Mouse (Mus musculus) neural tube, embryonic 12.5 days (tissue): ENCODE measurements around the gene Tap2. TPM values are rescaled to one million over a fixed set of nuclear protein-coding genes. Genes with fewer than 3 reads are reported as not detected.
"Not testable (repeated sequence)": the region's sequence is repeated elsewhere in the genome, so short reads cannot be mapped to it uniquely, and the experiment has no call there.

Experiments used
- ATAC-seq: fragments of 200-750 bp; cut with Nextera tagmentation; 2 replicates; pipeline ENCODE4 v1.8.0; 2017; ENCODE audit warnings: low read depth, mild to moderate bottlenecking, moderate TSS enrichment, moderate library complexity; ENCODE audit not compliant: low FRiP score
- H3K27ac ChIP-seq: fragments of 300-500 bp; sonication (generic); 2 replicates; pipeline ENCODE4 v1.5.1; 2016
- H3K27me3 ChIP-seq: fragments of 300-500 bp; sonication (generic); replicated peaks from 2 replicates; pipeline ENCODE4 v1.6.1; 2016; ENCODE audit warnings: mild to moderate bottlenecking
- H3K36me3 ChIP-seq: fragments of 300-500 bp; sonication (generic); 2 replicates; pipeline ENCODE4 v1.6.1; 2016; ENCODE audit warnings: mild to moderate bottlenecking
- H3K4me1 ChIP-seq: fragments of 300-500 bp; sonication (generic); 2 replicates; pipeline ENCODE4 v1.6.1; 2016
- H3K4me2 ChIP-seq: fragments of 300-500 bp; sonication (generic); replicated peaks from 2 replicates; pipeline ENCODE4 v1.6.1; 2016; ENCODE audit warnings: mild to moderate bottlenecking
- H3K4me3 ChIP-seq: fragments of 300-500 bp; sonication (generic); 2 replicates; pipeline ENCODE4 v1.5.1; 2016
- H3K9ac ChIP-seq: fragments of 300-500 bp; sonication (generic); 2 replicates; pipeline ENCODE4 v1.6.1; 2016; ENCODE audit warnings: mild to moderate bottlenecking
- H3K9me3 ChIP-seq: fragments of 300-500 bp; sonication (generic); 2 replicates; pipeline ENCODE4 v1.6.1; 2016; ENCODE audit warnings: mild to moderate bottlenecking
- WGBS: fragments of 180-500 bp; shearing (Covaris S2); methylation state at CpG from one replicate; pipeline ENCODE4 v1.1.7; 2016; 5-methylcytosine and 5-hydroxymethylcytosine counted together
- polyA plus RNA-seq: library from polyadenylated mRNA; unstranded; fragments of >200 nt; fragmentation: Nextera tagmentation; extraction: Ambion mirVana; gene quantifications from 2 replicates; pipeline ENCODE4 v1.2.1, GENCODE M21; 2016

Gene Tap2
- polyA plus RNA-seq, 1 experiment from 2014 or later: 0.89 TPM

DNA sequence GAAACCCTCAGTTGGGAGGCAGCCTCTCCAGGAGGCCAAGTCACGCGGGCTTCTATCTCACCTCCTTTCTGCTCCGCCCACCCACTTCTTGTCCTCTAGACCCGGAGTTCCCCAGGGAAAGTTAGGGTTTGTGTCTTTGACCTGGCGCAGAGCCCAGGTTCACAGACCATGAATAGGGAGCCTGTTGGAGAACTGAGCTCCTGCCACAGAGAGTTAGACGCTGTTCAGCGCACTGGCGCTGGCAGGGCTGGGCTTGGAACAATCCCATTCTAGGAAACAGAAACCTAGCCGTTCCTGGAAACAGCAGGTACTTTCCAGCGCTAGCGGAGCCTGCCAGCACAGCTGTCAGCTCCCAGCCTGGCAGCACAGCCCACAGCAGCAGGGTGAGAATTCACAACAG is 15.3 kb downstream of the Tap2 start:
- Histone ChIP-seq H3K4me2 (no peak overlapping the region), H3K9me3 (no peaks in the 10 kb centered on the region), H3K4me1 (no peaks in the 10 kb centered on the region), H3K27ac (no peak overlapping the region), H3K27me3 (peaks cover 22% of the 10 kb centered on the region), H3K4me3 (no peak overlapping the region), H3K9ac (no peak overlapping the region), H3K36me3 (no peaks in the 10 kb centered on the region)
- no peak for ATAC-seq
- 88% methylated on average over 11 of the region's 11 CpGs for whole genome bisulfite sequencing

DNA sequence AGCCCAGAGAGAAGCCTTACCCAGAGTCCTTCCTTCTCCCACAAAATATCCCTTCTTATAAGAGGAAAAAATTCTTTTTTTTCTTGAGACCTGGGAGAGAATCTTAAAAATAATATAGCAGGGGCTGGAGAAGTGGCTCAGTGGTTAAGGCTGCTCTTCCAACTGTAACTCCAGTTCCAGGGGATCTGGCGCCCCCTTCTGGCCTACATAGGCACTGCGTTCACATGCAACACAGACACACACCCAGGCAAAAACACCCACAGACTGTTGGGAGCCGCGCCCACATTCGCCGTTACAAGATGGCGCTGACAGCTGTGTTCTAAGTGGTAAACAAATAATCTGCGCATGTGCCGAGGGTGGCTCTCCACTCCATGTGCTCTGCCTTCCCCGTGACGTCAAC is 15.8 kb downstream of the Tap2 start:
- not testable (repeated sequence) for ATAC-seq, H3K27ac ChIP-seq, H3K36me3 ChIP-seq, H3K4me3 ChIP-seq, H3K4me1 ChIP-seq, H3K9me3 ChIP-seq, H3K9ac ChIP-seq, H3K4me2 ChIP-seq
- 88% methylated on average over 9 of the region's 11 CpGs for WGBS
- H3K27me3 ChIP-seq: peaks cover 17% of the 10 kb centered on the region

DNA sequence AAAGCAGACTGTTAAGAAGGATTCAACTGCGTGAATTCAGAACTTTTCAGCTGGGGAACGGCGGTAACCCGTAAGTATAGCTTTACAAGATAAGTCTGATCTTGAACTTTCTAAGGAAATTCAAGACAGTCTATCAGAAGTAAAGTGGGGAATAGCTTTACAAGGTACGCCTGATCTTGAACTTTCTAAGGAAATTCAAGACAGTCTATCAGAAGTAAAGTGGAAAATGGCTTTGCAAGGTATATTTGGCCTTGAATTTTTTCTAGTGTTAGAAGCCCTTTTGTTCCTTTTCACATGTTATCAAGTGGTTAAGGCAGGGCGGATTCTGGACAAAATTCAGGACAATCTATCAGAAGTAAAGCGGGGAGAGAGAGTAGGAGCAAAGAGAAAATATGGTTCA is 16.5 kb downstream of the Tap2 start:
- H3K36me3 ChIP-seq, ATAC-seq, H3K9ac ChIP-seq, H3K9me3 ChIP-seq, H3K4me3 ChIP-seq, H3K4me2 ChIP-seq, H3K4me1 ChIP-seq, H3K27ac ChIP-seq: not testable (repeated sequence)
- peaks cover 12% of the 10 kb centered on the region for H3K27me3 ChIP-seq
- WGBS: 90% methylated on average over 6 of the region's 7 CpGs

DNA sequence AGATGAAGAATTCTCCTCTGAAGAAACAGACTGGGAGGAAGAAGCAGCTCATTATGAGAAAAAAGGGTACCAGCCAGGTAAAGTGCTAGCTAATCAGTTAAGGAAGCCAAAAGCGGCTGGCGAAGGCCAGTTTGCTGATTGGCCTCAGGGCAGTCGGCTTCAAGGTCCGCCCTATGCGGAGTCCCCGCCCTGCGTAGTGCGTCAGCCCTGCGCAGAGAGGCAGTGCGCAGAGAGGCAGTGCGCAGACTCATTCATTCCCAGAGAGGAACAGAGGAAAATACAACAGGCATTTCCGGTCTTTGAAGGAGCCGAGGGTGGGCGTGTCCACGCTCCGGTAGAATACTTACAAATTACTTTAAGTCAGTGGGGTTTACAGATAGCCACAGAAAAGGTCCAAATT is 17.1 kb downstream of the Tap2 start:
- H3K9ac ChIP-seq, H3K4me3 ChIP-seq, H3K27me3 ChIP-seq, H3K36me3 ChIP-seq, ATAC-seq, H3K4me1 ChIP-seq, H3K9me3 ChIP-seq, H3K27ac ChIP-seq, H3K4me2 ChIP-seq: not testable (repeated sequence)
- WGBS: 99% methylated on average over 7 of the region's 16 CpGs

DNA sequence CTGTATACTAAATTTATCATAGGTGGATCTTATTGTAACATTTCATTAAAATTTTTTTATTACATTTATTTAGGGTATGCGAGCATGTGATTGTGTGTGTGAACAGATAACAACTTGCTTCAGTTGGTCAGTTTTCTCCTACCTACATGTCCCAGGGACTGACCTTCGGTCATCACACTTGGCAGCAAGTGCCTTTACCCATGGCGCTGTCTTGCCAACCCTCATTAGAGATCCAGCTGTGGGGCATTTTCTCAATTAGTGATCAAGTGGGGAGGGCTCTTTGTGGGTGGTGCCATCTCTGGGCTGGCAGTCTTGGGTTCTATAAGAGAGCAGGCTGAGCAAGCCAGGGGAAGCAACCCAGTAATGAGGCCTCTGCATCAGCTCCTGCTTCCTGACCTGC is 21.5 kb downstream of the Tap2 start:
- no peak overlapping the region for H3K9ac ChIP-seq
- no peaks in the 10 kb centered on the region for H3K4me1 ChIP-seq
- no peaks in the 10 kb centered on the region for H3K36me3 ChIP-seq
- H3K4me2 ChIP-seq: no peak overlapping the region
- 96% methylated on average over 3 of the region's 3 CpGs for WGBS
- no peak overlapping the region for H3K4me3 ChIP-seq
- H3K27me3 ChIP-seq: no peaks in the 10 kb centered on the region
- peaks cover 8% of the 10 kb centered on the region; the same call in 1 of the 2 replicates for H3K9me3 ChIP-seq
- ATAC-seq: no peak
- H3K27ac ChIP-seq: no peak overlapping the region

DNA sequence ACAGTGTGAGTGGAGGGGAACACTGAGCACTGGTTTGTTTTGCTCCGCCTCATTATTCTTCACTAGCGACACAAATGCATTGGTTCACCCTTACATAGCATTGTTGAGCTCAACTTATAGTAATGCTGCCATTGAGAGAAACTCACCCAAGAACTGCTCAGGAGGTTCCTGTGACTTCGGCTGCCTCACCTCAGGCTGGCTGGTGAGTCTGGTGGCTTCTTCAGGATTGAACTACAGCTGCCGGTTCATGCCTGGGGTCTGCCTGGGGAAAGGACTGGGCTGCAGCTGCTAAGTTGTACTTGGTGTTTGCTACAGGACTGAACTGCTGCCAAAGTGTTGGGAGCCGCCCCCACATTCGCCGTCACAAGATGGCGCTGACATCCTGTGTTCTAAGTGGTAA is 22.1 kb downstream of the Tap2 start:
- 97% methylated on average over 8 of the region's 8 CpGs for WGBS

DNA sequence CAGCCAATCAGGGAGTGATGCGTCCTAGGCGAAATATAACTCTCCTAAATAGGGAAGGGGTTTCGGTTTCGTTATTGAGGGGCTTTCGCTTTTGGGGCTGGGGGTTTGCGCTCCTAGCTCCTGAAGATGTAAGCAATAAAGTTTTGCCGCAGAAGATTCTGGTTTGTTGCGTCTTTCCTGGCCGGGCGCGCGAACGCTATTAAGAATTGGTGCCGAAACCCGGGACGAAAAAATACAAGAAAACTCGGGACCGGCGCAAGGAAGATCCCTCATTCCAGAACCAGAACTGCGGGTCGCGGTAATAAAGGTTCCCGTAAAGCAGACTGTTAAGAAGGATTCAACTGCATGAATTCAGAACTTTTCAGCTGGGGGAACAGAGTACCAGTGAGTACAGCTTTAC is 22.6 kb downstream of the Tap2 start:
- not testable (repeated sequence) for H3K27ac ChIP-seq, ATAC-seq, H3K9ac ChIP-seq, H3K27me3 ChIP-seq, H3K4me1 ChIP-seq, H3K4me2 ChIP-seq, H3K36me3 ChIP-seq, H3K9me3 ChIP-seq, H3K4me3 ChIP-seq
- WGBS: 97% methylated on average over 17 of the region's 23 CpGs

More for the DNA sequence above, 22.1 kb downstream of the Tap2 start:
- Histone ChIP-seq H3K27me3 (no peaks in the 10 kb centered on the region), H3K9ac (no peak overlapping the region), H3K36me3 (no peaks in the 10 kb centered on the region), H3K4me1 (no peaks in the 10 kb centered on the region), H3K4me2 (no peak overlapping the region), H3K27ac (no peak overlapping the region), H3K9me3 (peaks cover 8% of the 10 kb centered on the region; the same call in 1 of the 2 replicates), H3K4me3 (no peak overlapping the region)
- ATAC-seq: no peak

DNA sequence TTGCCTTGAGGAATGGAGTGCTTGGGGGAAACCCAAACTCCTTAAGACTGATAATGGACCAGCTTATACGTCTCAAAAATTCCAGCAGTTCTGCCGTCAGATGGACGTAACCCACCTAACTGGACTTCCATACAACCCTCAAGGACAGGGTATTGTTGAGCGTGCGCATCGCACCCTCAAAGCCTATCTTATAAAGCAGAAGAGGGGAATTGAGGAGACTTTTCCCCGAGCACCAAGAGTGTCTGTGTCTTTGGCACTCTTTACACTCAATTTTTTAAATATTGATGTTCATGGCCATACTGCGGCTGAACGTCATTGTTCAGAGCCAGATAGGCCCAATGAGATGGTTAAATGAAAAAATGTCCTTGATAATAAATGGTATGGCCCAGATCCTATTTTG is 27.6 kb downstream of the Tap2 start:
- H3K9me3 ChIP-seq, H3K4me3 ChIP-seq, H3K27ac ChIP-seq, H3K9ac ChIP-seq, ATAC-seq, H3K4me2 ChIP-seq, H3K27me3 ChIP-seq, H3K36me3 ChIP-seq, H3K4me1 ChIP-seq: not testable (repeated sequence)
- WGBS: 95% methylated on average over 9 of the region's 9 CpGs

DNA sequence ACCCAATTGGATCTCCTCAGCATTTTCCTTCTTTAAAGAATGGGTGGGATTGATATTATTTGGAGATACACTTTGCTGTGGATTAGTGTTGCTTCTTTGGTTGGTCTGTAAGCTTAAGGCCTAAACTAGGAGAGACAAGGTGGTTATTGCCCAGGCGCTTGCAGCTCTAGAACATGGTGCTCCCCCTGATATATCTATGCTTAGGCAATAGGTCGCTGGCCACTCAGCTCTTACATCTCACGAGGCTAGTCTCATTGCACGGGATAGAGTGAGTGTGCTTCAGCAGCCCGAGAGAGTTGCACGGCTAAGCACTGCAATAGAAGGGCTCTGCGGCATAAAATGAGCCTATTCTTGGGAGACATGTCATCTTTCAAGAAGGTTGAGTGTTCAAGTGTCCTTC is 28.7 kb downstream of the Tap2 start:
- not testable (repeated sequence) for H3K4me1 ChIP-seq, H3K9me3 ChIP-seq, H3K27me3 ChIP-seq, H3K36me3 ChIP-seq, H3K9ac ChIP-seq, H3K27ac ChIP-seq, ATAC-seq, H3K4me3 ChIP-seq, H3K4me2 ChIP-seq
- WGBS: 90% methylated on average over 7 of the region's 7 CpGs

DNA sequence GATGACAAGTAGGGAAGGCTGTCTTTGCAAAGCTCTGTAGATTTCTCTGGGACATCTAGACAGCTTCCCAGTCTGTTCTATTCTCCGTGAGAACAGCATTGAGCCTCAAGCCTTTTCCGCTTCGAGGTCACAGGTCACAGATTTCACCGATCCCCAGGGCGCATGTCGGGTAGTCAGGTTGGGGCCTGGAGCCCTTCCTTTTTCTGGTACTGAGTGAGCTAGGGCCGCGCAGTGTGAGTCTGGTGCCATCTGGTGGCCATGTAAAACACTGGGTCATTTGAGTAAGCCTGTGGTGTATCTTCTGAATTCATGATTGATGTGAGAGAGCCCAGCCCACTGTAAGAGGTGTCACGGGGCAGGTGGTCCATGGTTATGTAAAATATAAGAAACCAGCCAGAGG is 31.6 kb downstream of the Tap2 start:
- H3K36me3 ChIP-seq: no peaks in the 10 kb centered on the region
- no peaks in the 10 kb centered on the region for H3K27me3 ChIP-seq
- no peak for ATAC-seq
- H3K4me1 ChIP-seq: no peaks in the 10 kb centered on the region
- no peak overlapping the region for H3K9ac ChIP-seq
- no peak overlapping the region for H3K4me3 ChIP-seq
- WGBS: 58% methylated on average over 9 of the region's 9 CpGs
- no peak overlapping the region for H3K4me2 ChIP-seq
- no peaks in the 10 kb centered on the region for H3K9me3 ChIP-seq
- no peak overlapping the region for H3K27ac ChIP-seq

DNA sequence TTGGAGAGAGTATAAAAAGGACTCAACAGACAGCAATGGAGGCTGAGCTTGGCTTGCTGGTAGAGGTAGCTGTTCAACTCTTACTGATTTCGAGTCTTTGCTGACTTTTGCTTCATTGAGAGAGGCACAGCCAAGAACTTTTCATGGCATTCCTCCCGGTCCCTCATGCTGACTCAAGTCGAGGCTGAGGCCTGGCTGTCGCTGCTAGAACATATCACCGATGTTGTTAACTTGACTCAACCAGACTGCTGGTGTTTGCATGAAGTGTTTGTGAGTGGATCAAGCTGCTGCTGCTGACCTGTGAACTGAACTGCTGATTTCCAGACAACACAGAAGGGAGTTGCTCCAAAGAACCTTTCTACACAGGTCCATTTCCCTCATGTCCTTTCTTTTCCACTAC is 33.4 kb downstream of the Tap2 start:
- WGBS: 88% methylated on average over 5 of the region's 5 CpGs
- no peak overlapping the region for H3K4me2 ChIP-seq
- no peak for ATAC-seq
- H3K27ac ChIP-seq: no peak overlapping the region
- H3K4me3 ChIP-seq: no peak overlapping the region
- no peaks in the 10 kb centered on the region for H3K27me3 ChIP-seq
- no peaks in the 10 kb centered on the region for H3K9me3 ChIP-seq
- no peaks in the 10 kb centered on the region for H3K4me1 ChIP-seq
- no peaks in the 10 kb centered on the region for H3K36me3 ChIP-seq
- no peak overlapping the region for H3K9ac ChIP-seq

DNA sequence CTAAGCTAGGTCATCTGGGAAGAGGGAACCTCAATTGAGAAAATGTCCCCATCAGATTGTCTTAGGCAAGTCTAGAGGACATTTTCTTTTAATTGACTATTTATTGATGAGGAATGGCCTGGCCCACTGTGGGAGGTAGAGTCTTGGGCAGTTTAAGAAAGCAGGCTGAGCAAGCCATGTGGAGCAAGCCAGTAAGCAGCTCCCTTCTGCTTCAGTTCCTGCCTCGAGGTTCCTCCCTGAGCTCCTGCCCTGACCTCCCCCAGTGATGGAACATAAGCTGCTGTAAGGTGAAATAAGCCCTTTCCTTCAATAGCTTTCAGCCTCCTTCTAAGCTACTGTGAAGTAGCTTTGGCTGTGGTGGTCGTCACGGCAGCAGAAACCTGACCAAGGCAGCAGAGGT is 34.4 kb downstream of the Tap2 start:
- 74% methylated on average over 3 of the region's 3 CpGs for WGBS
- Histone ChIP-seq H3K4me1 (no peaks in the 10 kb centered on the region), H3K4me2 (no peak overlapping the region), H3K4me3 (no peak overlapping the region), H3K27me3 (no peaks in the 10 kb centered on the region), H3K9ac (no peak overlapping the region), H3K9me3 (no peaks in the 10 kb centered on the region), H3K27ac (no peak overlapping the region), H3K36me3 (no peaks in the 10 kb centered on the region)
- no peak for ATAC-seq

DNA sequence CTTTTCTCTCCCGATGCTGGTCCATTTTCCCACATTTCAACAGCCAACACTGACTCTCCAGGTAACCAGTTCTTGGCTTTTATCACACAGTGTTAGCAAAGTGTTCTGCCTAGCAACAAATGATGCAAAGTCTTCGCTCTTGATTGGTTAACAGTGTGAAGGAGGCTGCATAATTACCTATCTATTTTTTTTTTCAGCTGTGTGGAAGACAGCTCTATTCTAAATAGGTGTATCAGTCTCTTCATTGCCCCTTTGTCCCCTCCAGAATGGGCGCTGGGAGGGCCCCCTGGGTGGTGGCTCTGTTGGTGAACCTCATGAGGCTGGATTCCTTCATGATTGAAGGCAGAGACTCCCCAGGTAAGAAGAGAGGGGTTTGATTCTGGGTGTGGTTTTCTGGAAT is 35.4 kb downstream of the Tap2 start, which contains the start of gene H2-Ob:
H2-Ob (plus strand) TSS at position 198 of the 400 bp plus-strand sequence.
- Histone ChIP-seq H3K4me1 (no peaks in the 10 kb centered on the region), H3K27ac (no peak within 1 kb of the TSS), H3K4me3 (no peak within 1 kb of the TSS), H3K9me3 (no peaks in the 10 kb centered on the region), H3K27me3 (no peaks in the 10 kb centered on the region), H3K36me3 (no peaks in the 10 kb centered on the region), H3K9ac (no peak within 1 kb of the TSS), H3K4me2 (no peak within 1 kb of the TSS)
- no peak for ATAC-seq
- 57% methylated on average over 3 of the region's 3 CpGs for WGBS
